Mouse (Mus musculus): ENCODE measurements around the gene Il18r1.

Gene Il18r1

DNA sequence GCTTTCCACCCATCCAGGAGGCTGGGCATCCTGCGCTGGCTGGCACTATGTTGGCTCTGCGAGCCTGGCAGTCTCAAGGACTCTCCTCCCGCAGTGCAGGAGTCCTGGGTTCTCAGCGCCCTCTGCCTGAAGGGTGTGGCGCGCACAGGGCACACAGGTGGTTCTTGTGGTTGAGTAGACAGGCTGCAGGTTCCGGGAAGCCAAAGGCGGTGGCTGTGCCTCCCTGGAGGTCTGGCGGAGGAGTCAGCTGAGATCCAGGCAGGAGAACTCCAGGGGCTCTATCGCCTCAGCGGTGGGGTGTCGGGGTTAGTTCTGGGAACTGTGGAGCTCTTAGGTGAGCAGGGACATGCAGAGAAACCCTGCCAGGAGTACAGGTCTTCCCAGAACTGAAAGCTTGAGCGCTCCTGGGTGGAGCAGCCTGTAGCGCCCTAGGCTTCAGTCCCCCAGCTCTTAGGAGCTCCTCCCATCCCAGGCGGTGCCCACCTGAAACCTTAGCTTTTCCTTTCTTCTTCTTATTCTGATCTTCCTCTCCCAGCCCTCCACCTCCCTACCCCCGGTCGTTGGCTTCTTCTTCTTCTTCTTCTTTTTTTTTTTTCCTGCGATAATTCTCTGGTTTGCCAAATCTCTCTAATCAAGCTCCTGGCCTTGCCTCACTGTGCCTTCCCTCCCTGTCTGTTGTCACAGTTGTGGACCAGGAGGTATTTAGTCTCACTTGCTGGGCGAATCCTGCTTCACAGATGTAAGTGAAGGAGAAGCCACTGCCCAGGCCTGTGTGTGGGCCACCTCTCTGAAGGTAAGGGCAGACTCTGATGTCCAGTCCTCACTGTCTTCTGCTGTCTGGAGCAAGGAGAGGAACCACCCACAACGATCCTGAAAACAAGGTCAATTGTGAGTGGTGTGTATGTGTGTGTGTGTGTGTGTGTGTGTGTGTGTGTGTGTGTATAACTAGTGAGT lies at the start of gene Il18r1:
Il18r1 (plus strand) TSS at position 76 of the 954 bp plus-strand sequence.
- CTCF ChIA-PET, result no interaction called here

DNA sequence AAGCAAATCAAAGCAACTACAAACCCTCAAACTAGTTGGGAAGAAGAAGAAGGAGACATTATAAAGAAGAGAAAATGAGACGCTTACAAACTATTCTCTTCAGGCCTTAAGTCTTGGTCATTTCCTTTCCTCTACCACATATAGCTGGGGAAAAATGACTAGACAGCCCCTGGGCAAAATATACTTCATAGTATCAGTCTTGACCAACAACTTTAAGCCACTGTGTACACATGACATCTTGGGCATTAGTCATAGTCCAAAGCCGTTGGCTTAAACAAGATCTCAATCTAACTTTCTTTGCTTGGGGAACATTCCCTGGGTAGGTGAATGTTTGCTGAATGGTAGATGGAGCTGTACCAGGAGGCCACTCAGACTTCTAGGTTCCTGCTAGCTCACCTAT lies 48.3 kb upstream of the Il18r1 start:
- CTCF ChIA-PET, result no interaction called here

DNA sequence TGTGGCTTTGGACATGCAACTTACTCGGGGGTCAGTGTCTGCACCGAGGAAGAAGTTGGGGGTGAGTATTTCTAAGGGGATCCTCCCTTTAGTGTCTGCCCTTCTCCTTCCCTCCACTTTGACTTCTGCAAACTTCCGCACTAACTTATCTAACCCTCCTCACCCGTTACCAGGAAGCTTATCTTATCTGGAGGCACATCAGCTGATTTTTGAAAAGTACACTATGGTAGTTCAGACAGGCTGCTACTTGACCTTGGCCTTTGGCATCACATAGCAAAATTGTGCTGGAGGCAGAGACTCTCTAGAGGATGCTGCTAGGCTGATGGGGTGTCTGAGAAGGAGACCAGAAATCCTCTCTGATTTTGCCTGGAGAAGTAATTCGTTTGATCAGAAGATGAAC lies 46.8 kb upstream of the Il18r1 start:
- CTCF ChIA-PET, result no interaction called here

DNA sequence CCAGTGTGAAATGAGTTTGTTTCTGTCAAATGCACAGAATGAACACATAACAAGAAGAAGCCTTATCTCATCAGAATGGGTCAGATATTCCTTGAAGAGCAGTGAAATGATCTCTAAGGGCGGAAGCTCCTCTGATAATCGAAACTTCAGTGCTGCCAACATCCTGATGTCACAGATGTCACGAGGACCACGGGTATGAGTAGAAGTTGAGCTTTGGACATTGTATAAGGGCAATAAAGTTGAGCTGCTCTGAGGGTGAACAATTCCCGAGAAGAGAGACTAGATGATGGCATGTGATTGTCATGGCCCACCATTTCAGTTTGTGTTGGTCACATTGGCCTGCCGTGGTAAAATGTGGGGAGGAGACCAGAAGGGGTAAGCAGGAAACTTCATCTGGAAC lies 41.5 kb upstream of the Il18r1 start:
- CTCF ChIA-PET, result no interaction called here

DNA sequence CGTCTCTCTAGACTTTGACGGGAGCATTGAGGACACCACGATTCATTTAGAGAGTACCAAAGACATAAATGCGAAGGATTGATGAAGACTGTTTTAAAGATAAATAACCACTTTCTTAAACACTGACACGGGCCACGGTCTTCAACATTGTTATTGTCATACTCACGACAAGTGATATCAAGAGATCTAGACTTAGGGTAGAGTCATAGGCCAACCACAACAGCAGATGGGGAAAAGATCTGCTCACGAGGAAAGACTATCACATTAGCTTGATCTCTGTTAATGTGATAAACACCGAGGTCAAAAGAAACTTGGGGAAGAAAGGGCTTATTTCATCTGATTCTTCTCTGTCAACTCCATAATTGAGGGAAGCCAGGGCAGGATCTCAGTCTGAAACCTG lies 38.1 kb upstream of the Il18r1 start:
- CTCF ChIA-PET, result no interaction called here

DNA sequence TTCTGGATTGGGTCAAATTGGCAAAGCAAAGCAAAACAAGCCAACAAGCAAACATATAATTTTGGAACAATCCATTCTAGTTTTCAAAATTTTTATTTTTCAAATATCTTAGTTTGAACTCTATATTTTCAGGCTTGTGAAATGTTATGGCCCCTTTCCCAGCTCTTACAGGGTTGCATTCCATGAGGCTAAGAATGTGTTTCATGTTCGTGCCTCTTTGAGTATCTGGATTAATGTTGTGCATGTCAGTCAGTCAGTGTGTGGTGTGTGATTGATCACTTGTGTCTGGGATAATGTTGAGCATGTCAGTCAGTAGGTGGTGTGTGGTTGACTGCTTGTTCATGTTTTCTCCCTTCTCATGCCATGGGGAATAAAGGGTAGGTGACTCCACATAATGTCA lies 37.5 kb upstream of the Il18r1 start:
- CTCF ChIA-PET, result no interaction called here

DNA sequence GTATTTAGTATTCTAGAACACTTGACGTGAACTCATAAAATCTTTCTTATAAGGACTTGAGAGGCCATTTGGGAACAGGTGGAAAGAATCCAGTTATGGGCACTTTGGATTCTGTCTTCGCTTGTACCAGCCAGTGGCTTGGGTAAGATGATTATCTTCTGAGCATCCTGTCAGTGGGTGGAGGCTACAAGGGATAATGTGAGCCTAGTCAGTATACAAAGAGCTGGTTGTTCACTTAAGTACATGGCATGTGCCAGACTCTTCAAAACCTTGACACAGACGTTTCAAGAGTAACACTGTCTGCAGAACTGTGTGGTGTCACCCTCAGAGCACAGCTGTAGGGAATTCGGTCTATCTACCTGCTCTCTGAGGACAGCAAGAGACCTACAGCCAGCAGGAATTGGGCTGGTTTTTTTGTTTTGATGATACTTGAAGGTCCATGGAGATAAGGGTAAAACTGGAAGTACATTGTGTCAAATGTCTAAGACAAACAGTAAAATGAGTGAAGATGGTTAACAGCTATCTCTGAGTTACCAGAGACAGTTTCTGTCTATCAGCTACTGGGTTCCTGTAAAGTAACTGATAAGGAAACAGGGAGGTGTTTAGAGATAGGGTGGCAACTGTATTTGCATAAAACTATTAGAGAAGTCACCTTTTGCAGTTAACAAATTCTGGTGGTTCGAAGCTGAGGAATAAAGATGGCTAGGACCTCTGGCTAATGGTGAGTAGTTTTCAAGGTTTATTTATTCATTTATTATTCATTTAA lies 36.3 kb upstream of the Il18r1 start, which contains the start of gene Il1rl1:
Il1rl1 (plus strand) TSS at position 661 of the 766 bp plus-strand sequence.
- CTCF ChIA-PET, result no interaction called here

DNA sequence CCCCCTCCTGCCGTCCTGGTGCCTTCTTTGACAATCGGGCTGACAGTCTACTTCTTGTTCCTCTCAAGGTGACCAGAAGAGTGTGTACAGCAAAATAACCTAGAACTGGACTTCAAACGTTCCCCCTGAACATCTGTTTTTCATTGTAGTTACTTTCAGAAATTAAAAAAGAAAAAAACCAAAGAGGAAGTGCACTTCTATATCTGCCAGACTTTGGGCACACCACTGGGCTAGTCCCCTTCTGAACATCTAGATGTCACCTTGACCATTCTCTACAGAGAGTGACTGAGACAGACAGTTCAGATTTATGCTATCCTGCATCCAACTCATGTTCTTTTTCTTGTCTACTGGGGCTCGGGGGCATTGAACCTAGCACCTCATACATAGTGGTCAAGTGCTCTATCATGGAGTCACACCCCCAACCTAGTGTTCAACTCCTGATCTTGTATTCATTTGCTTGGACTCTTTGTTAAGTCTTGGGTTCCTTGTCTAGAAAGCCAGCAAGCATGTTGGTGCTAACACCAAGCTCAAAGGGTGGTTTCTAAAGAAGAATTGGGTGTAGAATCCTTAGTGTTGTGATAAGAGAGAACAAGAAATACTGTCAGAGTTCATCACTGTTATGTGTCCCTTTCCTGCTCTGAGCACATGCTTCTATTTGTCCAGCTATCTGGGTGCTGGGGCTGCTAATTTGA lies 35.1 kb upstream of the Il18r1 start:
- CTCF ChIA-PET, result no interaction called here

DNA sequence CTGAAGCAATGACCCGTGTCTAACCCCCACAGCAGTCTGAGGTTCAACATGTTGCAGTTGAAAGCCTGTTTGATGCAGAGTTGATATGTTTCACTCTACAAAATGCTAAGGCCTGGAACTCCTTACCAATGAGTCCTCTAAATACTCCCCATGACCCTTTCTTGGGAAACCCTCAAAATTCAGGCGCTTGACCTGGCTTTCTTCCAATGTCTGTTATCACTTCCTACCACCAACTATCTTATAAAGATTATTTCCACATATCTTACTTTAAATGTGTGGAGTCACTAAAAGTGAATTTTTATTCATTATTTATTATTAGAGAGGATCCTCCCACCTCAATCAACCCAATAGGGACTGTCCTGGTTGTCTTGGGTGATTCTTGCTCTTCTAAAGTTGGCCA lies 33.2 kb upstream of the Il18r1 start:
- CTCF ChIA-PET, result no interaction called here

DNA sequence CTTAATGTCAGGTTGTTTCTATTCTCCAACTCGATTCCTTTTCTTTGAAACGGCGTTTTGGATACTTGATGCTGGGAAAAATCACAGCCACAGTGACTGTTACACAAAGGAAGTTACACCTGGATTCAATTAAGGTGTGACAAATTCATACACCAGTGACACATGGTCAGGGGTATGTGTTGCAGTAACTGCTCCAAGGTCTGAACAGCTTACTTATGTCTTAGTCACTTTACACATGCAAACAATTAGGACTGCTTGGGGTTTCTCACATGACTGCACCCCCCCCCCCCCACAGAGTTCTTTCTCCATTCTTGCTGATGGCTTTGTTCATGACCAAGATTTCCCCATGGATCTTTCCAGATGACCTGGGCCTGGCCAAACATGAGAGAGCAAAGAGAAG lies 29.4 kb upstream of the Il18r1 start:
- CTCF ChIA-PET, result no interaction called here

DNA sequence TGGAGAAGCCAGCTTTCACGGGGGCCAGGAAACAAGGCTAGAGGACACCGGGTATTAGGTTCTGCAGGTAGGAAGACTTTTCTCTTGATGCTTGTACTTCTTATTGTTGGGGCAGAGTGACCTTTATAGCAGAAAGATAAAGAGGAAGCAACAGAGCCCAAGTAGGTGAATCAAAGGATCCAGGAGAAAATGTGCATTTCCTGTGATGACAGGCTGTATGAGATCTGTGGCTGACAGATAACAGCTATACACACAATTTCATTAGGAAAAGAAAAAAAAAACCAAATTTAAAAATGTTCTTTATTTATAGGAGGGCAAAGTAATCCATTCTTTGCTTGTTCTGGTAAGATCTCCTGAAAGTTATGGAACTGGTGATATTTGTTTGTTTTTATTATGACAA lies 28.0 kb upstream of the Il18r1 start:
- CTCF ChIA-PET, result no interaction called here

DNA sequence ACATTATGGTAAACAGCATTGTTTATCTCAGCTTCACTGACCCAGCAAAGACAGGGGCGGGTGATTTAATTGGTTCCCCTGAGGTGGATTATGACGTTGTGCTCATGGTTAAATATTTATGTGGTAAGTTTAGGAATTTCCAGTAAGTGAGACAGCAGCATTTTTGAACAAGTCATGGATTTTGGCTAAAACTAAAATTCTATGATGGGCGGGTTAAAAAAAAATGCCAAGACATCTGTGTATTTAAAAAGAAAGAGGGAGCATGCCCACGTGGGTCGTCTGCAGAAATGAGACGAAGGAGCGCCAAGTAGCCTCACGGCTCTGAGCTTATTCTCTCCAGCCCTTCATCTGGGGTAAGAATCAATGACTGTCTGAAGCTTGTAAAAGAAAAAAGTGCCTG lies 25.8 kb upstream of the Il18r1 start:
- CTCF ChIA-PET, result no interaction called here

DNA sequence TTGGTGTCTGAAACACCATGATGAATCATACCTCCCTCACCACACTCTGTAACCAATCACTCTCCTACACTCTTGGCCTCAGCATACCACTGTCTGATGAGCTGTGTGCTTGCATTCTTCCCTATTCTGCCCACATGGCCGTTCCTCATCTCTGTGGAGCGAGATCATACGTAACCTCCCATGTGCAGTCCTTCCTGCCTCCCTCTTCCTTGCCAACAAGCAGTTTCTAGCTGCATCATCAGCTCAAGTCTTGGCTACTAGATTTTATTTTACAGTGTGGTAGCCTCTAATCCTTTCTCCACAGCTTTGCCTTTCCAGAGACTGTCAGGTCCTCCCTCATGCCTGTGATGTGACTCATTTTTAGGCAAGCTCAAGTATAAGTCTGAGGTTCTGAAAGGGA lies 20.6 kb upstream of the Il18r1 start:
- CTCF ChIA-PET, result no interaction called here

DNA sequence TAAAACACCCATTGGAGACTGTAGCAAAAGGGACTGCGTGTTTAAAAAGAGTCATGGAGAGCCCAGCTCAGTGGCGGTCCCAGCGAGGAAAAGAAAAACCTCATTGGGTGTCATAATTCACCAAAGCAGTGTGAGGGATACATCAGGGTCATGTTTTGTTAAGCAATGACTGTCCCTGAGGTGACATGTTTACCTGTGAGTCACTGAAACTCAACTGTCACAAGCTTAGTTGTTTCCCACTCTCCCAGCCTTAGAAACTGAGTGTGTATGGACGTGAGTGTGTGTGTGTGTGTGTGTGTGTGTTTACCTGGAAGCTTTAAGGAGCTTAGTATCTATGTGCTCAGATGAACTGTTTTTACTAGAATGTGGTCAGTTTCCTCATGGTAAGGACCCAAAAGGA lies 2.0 kb downstream of the Il18r1 start:
- CTCF ChIA-PET, result no interaction called here

DNA sequence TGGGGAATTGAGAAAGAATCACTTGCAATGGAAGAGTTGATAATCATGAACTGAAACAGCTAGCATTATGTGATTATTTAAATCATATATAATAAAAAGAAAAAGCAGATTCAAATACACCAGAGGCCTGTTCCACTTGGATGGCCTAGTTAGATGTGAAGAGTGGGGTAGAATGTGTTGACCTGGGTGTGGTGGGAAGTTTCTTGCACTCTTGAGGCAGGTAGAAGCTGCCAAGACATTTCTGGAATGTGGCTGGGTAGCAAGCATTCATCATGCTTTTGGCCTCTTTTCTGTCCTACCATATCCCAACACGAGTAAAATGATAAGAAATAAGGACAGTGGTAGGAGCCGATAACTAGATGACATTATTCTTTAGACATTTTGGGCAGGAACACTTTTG lies 3.5 kb downstream of the Il18r1 start:
- CTCF ChIA-PET, result no interaction called here

DNA sequence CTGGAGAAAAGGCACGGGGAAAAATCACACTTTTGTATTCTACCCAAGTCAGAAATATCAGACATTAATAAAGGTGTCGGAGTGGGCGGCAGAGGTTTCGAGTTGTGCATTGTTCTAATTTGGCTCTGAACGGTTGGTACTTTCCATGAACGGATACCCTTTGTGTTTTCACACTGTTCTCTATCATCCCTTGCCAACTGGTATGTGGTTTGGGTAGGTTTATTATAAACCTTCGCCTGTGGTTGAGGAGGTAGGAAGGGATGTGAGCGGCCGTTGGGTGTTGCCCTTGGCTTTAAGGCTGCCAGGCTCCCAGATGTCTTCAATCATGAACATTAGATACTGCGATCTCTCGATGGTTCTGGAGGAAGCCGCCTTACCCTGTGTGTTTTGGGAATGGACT lies 4.5 kb downstream of the Il18r1 start:
- CTCF ChIA-PET, result no interaction called here

DNA sequence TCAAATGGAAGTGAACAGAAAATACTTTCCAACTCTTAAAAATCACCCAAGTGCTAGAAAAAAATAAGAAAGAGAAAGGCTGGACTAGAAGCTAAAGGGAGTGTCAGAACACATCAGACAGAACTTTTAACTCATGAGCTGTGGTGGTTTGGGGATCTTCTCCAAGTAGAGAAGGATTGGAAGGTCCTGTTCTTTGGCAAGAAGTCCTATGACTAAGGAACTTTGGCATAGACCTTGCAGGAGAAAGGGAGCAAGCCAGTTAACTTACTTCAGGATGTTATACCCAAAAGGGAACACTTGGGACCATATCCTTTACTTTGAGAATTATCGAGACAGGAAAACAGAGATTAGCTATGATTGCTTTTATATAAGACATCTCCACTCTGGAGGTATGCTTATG lies 7.0 kb downstream of the Il18r1 start:
- CTCF ChIA-PET, result no interaction called here

DNA sequence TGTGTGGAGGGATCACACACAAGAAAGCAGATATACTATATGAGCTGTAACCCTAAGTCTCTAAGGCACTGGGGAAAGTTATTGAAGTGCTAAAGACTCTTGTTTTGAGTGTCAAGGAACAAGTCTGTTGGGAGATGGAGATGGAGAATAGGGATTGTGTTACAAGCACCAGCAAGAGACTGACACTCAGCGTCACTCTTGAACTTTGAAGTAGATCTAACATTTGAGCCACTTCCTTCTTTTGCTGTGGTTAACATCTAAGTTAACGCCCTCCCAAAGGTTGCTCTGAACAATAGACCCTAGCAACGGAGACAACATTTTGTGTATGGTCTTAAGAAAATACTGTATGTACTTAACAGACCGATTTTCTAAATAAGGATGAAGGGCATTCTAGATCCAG lies 8.3 kb downstream of the Il18r1 start:
- CTCF ChIA-PET, result no interaction called here

DNA sequence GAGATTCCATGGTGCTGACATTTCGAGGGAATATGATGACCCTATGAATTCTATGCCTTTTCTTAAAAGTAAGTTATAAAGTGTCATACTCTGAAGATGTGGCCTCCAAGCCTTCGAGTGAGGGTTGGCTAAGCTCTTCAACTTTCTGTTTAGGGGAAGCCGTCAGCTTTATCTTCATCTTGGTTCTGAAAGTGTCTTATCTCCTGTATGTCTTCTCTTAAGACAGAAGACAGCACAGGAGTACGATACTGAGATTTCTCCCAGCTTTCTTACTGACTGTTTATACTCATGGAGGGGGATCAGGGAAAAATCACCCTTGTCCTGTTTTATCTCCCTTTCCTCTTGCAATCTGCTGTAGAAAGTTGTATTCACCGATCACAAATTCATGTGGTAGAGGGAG lies 9.0 kb downstream of the Il18r1 start:
- CTCF ChIA-PET, result no interaction called here

DNA sequence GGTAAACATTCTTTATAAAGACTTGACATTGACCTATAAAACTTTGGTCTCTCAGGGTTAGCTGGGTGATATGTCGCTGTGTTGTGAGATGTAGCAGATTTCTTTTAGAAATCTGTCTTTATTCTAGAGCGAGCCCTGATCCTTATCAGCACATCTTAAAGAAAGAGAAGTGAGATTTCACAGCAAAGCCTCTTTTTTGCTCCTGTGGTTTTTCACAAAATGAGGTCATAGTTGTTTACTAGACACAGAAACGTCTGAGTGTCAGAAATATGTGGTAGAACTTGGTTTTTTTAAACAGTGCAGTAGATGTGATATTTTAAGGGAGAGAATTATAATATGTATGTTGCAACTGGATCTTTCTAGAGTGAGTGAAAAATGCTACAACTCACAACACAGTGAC lies 10.3 kb downstream of the Il18r1 start:
- CTCF ChIA-PET, result interaction anchor here (1.0 kb wide), 1 partner anchor 12 kb away, joined by 3 read pairs; no protein-coding TSS in a partner anchor

DNA sequence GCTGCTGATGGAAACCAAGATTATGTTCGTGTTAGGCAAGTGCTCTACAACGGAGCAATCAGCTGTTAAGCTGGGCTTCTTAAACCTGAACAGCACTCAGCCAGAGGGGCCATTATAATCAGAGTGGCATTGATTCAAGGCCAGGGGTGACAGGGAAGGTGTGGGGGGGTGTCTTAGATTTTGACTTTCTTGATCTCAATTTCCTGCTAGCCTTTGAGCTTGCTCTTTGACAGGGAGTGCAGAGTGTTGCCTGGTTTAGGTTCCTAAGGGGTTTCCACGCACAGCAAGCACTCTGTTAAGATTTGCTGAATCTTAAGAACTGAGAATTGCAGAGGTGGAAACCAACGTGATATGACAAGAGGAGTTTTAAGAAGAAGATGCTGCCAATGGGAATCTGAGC lies 11.4 kb downstream of the Il18r1 start:
- CTCF ChIA-PET, result no interaction called here

DNA sequence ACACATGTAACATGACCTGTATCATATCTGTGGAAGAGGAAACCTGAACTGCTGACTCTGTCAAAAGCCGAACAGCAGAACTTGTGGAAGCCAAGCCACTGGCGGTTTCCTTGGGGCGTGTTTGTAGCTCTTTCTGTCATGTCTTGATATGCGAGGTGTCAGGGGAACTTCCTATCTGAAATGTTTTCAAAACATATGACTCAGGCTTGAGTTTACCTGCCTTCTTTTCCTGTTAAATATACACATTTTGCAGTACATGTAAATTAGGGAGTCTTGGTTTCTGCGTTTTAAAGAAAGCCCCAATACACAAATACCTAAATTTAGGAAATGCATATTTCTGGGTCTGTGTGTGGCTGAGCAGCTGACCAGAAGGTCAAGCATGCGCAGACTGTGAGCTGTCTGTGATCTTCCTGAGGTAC lies 14.2 kb downstream of the Il18r1 start:
- CTCF ChIA-PET, result interaction anchor here (0.6 kb wide), 1 partner anchor 60 kb away, joined by 3 read pairs; no protein-coding TSS in a partner anchor

DNA sequence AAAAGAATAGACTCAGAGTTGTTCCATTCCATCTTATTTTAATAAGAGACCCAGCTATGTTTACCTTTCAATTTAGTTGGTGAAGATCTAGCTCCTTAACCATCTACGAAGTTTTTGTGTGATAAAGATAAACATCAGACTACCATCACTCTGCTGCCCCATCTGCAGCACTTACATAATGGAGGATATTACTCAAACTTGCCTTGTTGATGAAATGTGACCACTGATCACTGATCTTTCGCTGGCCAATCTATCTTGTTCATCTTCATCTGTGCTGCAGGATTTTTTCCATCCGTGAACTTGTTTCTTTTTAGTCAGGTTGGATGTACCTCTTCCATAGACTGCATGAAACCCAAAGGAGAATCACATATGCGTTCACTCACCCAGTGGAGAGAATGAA lies 29.2 kb downstream of the Il18r1 start:
- CTCF ChIA-PET, result no interaction called here
